Mouse (Mus musculus) cerebellum, adult 8-10 months (tissue): ENCODE measurements around the gene Atg7.
"Not testable (repeated sequence)": the region's sequence is repeated elsewhere in the genome, so short reads cannot be mapped to it uniquely, and the experiment has no call there.

Experiments
- DNase-seq: peaks from one replicate; pipeline ENCODE4 v3.0.0; 2022

The Atg7 gene

GRCm38 (mm10) chr6:114642601-114643528 lies at the start of gene Atg7:
Gene Atg7 (plus strand): TSS chr6:114643097.
- DNase-seq: peak; percentile 90

GRCm38 (mm10) chr6:114614076-114614475 lies 28.8 kb upstream of the Atg7 start:
- DNase-seq: peak; percentile 5

- not testable (repeated sequence) for DNase-seq
Observed at GRCm38 (mm10) chr6:114633886-114634285, 9.0 kb upstream of the Atg7 start.

GRCm38 (mm10) chr6:114643716-114644115 lies 819 bp downstream of the Atg7 start:
- DNase-seq: no peak

- DNase-seq: no peak
Observed at GRCm38 (mm10) chr6:114644531-114644930, 1.6 kb downstream of the Atg7 start.

GRCm38 (mm10) chr6:114646201-114646600 lies 3.3 kb downstream of the Atg7 start:
- no peak for DNase-seq

- no peak for DNase-seq
Observed at GRCm38 (mm10) chr6:114647011-114647410, 4.1 kb downstream of the Atg7 start.

GRCm38 (mm10) chr6:114648352-114649030 lies 5.6 kb downstream of the Atg7 start:
- DNase-seq: no peak

- DNase-seq: no peak
Observed at GRCm38 (mm10) chr6:114652209-114652608, 9.3 kb downstream of the Atg7 start.

- DNase-seq: no peak
Observed at GRCm38 (mm10) chr6:114656826-114657600, 14.1 kb downstream of the Atg7 start.

- no peak for DNase-seq
Observed at GRCm38 (mm10) chr6:114657807-114658206, 14.9 kb downstream of the Atg7 start.

- no peak for DNase-seq
Observed at GRCm38 (mm10) chr6:114659278-114659991, 16.5 kb downstream of the Atg7 start.

GRCm38 (mm10) chr6:114659992-114660800 lies 17.3 kb downstream of the Atg7 start:
- DNase-seq: no peak

GRCm38 (mm10) chr6:114663707-114664106 lies 20.8 kb downstream of the Atg7 start:
- DNase-seq: no peak

- DNase-seq: no peak
Observed at GRCm38 (mm10) chr6:114664716-114665115, 21.8 kb downstream of the Atg7 start.

GRCm38 (mm10) chr6:114667518-114667917 lies 24.6 kb downstream of the Atg7 start:
- DNase-seq: no peak

- DNase-seq: no peak
Observed at GRCm38 (mm10) chr6:114674771-114675170, 31.9 kb downstream of the Atg7 start.

- DNase-seq: no peak
Observed at GRCm38 (mm10) chr6:114676091-114676490, 33.2 kb downstream of the Atg7 start.

GRCm38 (mm10) chr6:114682092-114682711 lies 39.3 kb downstream of the Atg7 start:
- no peak for DNase-seq

GRCm38 (mm10) chr6:114683741-114684140 lies 40.8 kb downstream of the Atg7 start:
- DNase-seq: no peak

GRCm38 (mm10) chr6:114684407-114684806 lies 41.5 kb downstream of the Atg7 start:
- DNase-seq: no peak
